Mouse (Mus musculus) liver, postnatal 0 days (tissue): ENCODE data around the gene Rbpjl.

Experiments used
- CTCF ChIP-seq: sonication (generic); IDR thresholded peaks from 2 replicates; pipeline ENCODE4 v1.5.1; 2016; ENCODE audit warnings: antibody characterized with exemption, low read depth
- EP300 ChIP-seq: IDR thresholded peaks from 2 replicates; pipeline ENCODE4 v1.6.1; 2016; ENCODE audit warnings: antibody characterized with exemption, low read depth, mild to moderate bottlenecking

- TF ChIP-seq CTCF (no peak), EP300 (no peak)
Measured at GRCm38 (mm10) chr2:164452000-164452676, 49.2 kb downstream of the Rbpjl start.
